Mouse (Mus musculus) erythroid progenitor cell, adult 5-6 weeks (primary cell): Measurements from ENCODE around the gene Mrpl9. TPM values are rescaled to one million over a fixed set of nuclear protein-coding genes. Genes with fewer than 3 reads are reported as not detected.

Experiments
- ATAC-seq: replicated peaks from 2 replicates; pipeline ENCODE4 v1.8.0; 2016; ENCODE audit warnings: moderate number of reproducible peaks, mild to moderate bottlenecking, moderate TSS enrichment, inconsistent platforms; ENCODE audit not compliant: poor library complexity, low FRiP score, severe bottlenecking
- total RNA-seq, 2 experiments: library from RNA; stranded (forward) in 1 of 2; stranded (reverse) in 1 of 2; fragments of 150-400 nt in 1 of 2; fragments of 186-747, 209-891 nt in 1 of 2; gene quantifications; 2 replicates each; pipeline versions ENCODE4 v1.2.3 to v1.2.4; 2015 to 2017; ENCODE audit warnings: low replicate concordance in 2 of 2

Mrpl9 gene
- total RNA-seq, 2 experiments from 2014 or later, result 15.5 to 17.7 TPM

DNA sequence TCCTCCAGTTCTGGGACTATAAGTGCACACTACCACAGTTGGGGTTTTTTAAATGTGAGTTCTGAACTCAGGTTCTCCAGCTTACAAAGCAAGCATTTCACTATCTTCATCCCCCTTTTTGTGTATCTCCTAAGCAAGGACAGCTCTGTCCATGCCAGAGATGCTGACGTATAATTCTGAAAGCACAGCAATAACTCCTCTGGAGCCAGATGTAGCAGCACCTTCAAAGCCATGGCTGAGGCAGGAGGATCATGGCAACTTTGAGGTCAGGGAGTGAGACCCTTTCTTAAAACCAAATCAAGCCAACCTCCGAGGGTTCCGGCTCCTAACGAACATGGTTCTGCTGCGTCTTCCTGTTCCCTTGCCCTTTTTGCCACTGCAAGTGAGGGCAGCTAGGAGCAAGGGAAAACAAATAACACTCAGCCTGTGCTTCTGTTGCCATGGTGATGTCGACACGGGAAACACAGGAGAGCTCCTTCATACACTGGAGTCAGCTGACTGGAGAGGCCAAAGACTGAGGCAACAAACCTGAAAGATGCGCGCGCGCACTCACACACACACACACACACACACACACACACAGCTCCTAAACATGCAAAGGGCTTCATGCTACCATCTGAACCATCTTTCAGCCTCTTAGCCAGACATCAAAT, 20.9 kb downstream of the Mrpl9 start:
- ATAC-seq, result no peak

DNA sequence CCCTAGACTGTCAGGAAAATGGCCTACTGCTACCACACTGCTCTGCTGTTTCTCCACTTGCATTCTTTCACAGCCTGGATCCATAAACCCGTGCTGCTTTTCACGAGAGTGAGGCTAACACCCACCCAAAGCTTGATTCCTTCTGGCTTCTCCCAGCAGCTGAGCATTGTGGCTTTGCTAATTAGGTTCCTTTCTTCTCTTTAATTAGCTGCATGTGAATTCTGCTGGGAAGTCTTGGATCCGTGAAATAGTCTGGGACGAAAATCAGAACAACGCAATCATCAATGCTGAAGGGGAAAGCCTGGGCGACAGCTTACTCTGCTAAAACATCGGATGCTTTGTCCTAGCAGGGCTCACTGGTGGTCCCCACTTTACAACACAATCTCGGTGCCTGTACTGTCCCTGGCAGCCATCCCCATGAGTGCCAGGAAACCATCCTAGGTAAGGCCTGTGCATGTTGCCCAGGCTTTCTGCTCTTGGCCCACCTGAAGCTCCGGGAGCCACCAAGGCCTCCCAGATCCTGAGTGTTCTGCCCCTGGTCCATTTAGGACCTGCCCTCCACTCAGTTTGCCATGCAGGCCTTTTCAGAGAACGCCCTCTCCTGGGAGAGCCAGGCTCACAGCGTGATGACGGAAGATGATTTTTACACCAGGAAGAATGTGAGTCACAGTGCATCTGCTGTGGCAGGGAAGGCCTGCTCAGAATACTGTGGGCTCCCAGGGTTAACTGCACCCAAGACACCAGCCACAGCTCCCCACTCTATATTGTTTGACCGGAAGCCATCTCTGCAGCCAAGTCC, 22.7 kb downstream of the Mrpl9 start:
- ATAC-seq, result no peak

DNA sequence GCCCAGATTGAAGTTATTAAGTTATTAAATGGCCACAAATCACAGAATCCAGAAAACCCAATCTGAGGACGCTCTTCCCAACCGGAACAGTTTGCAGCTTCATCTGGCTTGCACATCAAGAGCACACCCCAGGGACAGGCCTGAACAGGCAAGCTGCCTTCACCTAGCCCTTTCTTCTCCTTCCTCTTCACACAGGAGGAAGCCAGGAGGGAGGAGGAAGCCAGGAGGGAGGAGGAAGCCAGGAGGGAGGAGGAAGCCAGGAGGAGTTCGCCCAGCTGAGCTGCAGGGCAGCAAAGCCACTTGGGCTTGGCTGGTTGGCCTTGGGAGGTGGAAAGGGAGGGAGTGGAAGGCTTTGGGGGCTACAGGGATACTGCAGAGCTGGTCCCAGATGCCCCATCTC, 25.8 kb downstream of the Mrpl9 start:
- no peak for ATAC-seq

GRCm38 (mm10) chr3:94472447-94473114, 29.5 kb downstream of the Mrpl9 start:
- no peak for ATAC-seq

DNA sequence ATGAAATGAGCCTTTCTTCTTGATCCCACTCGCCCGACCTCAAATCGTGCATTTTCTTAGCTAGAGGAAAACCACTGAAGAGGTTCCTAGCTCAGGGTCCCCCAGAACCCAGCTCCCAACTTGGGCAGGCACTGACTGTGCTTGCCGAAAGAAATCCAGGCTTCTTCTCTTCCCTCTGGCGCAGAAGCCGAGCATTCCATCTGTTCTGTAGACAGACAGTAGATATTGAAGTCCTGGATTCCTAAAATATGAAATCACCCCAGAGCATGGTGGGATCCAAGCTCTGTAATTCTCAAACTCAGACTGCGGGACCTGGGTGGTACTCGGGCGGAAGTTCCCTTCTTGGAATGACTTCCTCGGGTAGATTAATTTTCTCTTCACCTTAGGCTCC, 30.0 kb downstream of the Mrpl9 start:
- no peak for ATAC-seq

- no peak for ATAC-seq
These were observed 30.6 kb downstream of the Mrpl9 start for GRCm38 (mm10) chr3:94473567-94474232.

DNA sequence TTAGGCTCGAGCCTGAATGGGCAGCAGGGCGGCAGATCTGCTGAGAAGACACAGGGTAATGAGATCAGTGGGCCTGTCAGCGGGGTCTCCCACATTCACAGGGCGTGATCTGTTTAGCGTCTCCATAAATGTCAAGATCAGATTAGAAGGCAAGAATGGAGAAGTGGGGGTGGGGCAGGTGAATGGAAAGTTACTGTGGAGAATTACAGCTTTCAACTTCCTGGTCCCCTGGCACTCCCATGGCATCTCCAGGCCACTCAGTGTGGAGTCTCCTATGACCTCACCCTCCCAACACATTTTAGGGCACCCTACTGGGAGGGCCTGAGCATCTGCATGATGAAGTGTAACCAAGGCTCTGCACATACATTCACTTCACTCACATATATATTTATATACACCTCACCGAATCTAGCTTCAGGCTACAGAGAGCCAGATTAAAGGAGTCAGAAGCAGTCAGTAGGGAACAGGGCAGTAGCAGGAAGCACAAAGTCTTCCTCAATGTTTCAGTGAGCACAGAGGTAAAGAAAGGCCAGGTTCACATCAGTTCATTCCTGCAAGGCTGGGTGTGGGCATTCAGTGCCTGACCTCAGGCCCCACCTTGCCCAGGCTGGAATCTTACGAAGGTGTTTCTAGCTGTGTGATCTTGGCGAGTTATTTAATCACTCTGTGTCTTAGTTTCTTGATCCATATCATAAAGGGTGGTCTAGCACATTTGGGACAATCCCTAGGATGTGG, 33.4 kb downstream of the Mrpl9 start:
- ATAC-seq, result no peak

GRCm38 (mm10) chr3:94477444-94477843, 34.3 kb downstream of the Mrpl9 start:
- ATAC-seq, result no peak

DNA sequence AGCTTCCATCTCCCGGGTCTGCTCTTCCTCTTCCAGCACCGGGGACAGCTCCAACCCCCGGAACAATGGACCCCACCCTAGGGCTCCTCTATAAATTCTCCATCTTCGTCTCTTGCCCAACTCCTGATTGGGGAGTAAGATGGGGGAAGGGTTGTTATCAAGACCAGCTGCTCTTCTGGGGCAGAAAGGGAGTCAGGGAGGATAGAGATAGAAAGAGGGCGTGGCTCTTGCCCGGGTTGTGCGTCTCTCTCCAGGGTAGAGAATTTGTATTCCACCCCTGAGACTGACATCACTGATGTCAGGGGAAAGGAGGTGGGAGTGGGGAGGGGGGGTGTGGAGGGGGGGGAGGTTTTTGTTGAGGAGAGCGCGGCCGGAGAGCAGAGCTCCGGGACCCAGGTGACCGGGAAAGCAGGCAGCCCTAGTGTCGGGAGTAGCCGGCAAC, 34.9 kb downstream of the Mrpl9 start, which contains the start of gene Celf3:
Gene Celf3, plus strand, starts transcription at position 315 of the 442 bp plus-strand sequence.
- ATAC-seq, result peak; percentile 44; the same call in 1 of the 2 replicates

DNA sequence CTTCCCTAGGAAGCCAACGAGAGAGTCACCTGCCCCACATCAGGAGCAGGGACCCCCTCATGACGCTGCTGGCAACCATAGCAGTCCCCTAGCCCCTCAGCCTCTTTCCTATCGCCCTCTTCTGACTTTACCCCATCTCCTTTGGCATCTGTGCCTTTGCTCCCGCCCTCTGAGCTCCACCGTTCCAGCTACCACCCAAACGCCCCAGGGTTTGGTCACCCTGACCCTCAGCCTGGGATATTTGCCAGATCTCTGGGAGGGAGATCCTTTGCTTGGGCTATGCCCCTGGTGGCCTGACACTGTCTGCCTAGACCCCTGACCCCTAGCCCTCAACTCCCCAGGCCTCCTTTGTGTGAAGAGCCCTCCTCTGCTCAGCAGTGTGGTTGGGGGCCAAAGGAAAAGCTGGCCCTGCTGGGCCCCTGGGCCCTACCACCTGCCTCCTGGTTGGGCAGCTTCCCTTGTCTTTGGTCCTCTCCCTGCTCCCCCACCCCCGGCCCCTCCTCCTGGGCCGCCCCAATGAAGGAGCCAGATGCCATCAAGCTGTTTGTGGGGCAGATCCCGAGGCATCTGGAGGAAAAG, 35.6 kb downstream of the Mrpl9 start:
- no peak for ATAC-seq

DNA sequence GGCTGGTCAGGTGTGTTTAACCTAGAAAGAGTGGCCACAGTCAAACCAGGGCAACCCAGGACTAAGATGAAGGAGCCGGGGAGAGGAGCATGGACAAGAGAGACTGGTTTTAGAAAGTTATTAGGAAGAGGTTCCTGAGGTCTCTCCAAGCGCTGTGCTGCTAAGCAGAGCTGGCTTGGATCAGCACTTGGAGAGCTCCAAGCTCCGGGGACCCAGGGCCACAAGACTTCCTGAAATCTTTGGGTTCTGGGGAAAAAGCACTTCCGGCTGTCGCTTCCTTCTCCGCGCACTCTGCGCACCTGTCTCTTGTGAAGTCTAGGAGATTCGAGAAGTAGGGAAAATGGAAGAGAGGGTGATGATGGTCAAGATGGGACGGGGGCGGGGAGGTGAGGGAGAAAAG, 36.4 kb downstream of the Mrpl9 start:
- no peak for ATAC-seq

DNA sequence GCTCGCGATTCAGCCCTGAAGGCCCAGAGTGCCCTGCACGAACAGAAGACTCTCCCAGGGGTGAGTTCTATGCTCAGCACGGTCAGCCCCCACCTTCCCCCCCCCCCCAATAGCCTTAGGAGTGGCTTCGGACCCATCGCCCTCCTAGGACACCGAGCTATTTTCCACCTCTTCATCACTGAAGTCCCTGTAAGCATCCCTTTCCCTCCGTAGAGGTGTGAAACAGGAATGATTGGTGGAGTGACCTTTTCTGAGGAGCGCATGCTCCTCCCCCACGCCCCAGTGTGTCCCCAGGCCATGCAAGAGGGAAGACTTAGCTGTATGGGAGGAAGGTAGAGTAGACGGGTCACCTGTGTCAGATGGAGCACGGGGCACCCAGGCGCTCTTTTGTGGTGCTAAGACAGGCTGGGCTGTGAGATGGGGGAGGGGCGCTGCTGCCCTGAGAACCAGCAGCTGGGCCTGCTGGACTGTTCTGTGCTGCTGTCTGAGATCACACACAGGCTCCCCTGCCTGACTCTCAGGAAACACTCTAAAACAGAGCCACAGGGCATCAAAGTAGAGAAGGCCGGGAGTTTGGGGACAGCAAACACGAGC, 37.3 kb downstream of the Mrpl9 start, which contains the start of gene Riiad1:
Gene Riiad1, minus strand, starts transcription at position 51 of the 594 bp plus-strand sequence.
- ATAC-seq, result no peak

GRCm38 (mm10) chr3:94481429-94481828, 38.3 kb downstream of the Mrpl9 start:
- ATAC-seq, result no peak

GRCm38 (mm10) chr3:94482764-94483385, 39.8 kb downstream of the Mrpl9 start:
- ATAC-seq, result no peak

DNA sequence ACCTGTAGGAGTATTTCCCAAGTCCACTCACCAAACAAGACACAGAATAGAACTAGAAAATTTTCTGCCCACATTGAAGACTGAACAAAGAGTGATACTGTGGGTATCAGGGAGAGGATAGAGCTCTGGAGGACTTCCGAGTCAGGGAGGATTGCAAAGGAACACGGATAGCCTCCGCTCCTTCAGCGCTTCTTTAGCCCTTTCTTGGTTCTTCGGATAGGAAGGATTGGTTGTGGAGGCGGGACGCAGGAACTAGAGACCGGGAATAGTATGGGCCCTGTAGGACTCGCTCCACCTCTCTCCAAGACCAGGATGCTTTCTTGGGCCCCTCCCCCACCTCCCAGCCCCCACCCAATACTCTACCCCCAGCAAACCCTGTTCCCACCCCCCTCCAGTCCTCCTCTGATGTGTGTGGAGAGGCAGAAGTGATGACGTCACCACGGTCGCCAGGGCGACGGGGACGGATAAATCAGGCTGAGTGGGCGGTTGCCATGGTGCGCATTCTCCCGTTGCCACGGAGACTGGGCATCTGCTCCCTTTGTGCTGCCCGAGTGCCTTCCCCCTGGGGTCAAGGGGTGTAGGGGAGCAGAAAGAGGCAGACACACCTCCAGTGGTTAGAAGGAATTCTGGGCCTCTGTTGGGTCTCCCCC, 40.8 kb downstream of the Mrpl9 start:
- ATAC-seq, result no peak

DNA sequence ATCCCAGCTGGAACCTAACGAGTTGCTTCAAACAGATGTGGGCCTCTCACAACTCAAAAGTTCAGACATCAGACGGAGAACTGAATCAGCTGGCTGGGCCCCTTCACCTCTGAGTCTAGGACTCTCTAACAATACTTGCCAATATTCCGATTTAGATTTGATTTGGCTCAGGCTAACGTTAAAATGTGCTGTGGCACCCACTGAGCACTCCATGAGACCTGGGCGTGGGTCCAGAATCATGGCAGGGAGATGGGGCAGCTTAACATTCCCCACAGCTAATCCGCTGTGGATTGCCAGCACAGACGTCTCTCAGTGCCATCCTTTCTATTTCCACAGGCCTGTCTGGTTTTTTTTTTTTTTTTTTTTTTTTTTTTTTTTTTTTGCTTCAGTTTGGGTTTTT, 42.8 kb downstream of the Mrpl9 start:
- ATAC-seq, result no peak

DNA sequence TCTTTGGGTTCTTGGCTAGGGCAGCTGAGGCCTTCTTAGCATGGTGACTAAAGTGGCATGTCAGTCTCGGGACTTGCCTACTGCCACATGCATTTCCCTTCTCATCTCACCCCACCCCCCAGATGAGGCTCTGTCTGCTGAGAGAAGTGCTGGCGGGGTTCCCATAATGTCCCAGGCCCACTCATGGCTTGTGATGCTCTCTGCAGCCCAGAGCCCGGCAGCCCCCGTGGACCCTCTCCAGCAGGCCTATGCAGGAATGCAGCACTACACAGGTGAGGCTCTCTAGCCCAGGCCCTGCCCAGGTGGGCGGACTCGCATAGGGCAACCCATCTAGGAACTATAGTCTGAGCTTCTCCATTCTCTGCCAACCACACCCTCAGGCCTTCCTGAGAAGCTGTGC, 44.5 kb downstream of the Mrpl9 start:
- ATAC-seq, result no peak

DNA sequence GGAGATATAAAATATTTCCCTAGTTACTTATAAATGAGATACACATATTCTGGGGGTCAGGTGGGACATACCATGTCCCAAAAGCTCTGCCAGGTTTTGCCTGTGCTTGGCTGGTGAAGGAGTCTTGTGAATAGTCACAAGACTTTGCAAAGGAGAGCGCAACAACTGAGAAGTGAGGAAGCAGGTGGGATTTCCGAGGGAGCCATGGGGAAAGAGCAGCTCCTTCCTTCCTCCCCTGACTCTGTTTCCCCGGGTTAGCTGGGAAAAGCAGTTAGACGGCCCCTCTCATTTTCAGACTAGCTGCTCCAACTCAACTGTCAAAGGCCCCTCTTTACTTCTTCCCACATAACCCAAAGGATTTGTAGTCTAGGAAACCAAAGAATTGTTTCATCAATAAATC, 54.0 kb downstream of the Mrpl9 start:
- ATAC-seq, result no peak
